Mouse (Mus musculus) bone marrow, adult 2 months (tissue): Measurements from ENCODE around the gene Myo1h.

Source experiments
- CTCF ChIP-seq: fragments of 200-500 bp; IDR thresholded peaks from 2 replicates; pipeline ENCODE4 v1.5.1; 2011; ENCODE audit warnings: low read length, control low read depth; ENCODE audit not compliant: control insufficient read depth, insufficient read depth
- POLR2A ChIP-seq: fragments of 200-500 bp; IDR thresholded peaks from 2 replicates; pipeline ENCODE4 v1.6.1; 2011; ENCODE audit warnings: low read depth, mild to moderate bottlenecking, control low read depth, low read length, borderline replicate concordance; ENCODE audit not compliant: control insufficient read depth

DNA sequence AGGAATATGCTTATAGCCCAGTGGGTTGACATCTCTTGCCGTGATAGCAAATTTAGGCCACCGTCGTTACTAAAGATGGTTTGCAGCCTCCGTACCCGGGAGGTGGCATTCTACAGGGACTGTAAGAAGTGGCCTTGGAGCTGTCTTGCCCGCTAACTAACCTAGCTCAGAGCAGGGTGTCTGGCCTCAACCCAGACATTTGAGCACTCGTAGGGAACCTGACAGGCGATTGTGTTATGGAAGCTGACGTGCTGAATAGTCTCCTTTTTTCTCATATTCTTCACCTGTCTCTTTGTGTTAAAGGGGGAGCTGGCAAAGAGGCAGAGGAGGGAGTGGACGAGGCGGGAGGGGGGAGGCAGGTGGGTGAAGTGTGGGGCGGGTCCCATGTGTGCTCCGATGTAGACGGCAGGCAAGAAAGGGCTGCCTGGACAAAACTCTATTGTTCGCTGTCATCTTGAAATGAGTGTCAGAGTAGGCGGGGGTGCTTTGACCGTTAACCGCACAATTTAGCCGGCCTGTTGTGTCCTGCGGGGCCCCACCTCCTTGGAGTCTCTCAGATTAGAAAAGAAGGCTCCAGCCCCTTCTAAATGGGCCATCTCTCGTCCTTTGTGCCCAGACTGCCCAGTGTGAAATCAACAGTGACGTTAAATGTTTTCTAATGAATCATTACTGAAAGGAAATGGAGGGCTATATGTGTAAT lies 10.3 kb downstream of the Myo1h start:
- TF ChIP-seq POLR2A (no peak), CTCF (no peak)
